Mouse (Mus musculus) spleen, postnatal 0 days (tissue): ENCODE data around the gene Kat2a. TPM values are rescaled to one million over a fixed set of nuclear protein-coding genes. Genes with fewer than 3 reads are reported as not detected.

Experiments
- polyA plus RNA-seq: library from polyadenylated mRNA; unstranded; fragments of >200 nt; fragmentation: Nextera tagmentation; extraction: Ambion mirVana; gene quantifications from 2 replicates; pipeline ENCODE4 v1.2.1, GENCODE M21; 2015

Gene Kat2a
- polyA plus RNA-seq: 18.7 and 20.4 TPM in 2 replicates

DNA sequence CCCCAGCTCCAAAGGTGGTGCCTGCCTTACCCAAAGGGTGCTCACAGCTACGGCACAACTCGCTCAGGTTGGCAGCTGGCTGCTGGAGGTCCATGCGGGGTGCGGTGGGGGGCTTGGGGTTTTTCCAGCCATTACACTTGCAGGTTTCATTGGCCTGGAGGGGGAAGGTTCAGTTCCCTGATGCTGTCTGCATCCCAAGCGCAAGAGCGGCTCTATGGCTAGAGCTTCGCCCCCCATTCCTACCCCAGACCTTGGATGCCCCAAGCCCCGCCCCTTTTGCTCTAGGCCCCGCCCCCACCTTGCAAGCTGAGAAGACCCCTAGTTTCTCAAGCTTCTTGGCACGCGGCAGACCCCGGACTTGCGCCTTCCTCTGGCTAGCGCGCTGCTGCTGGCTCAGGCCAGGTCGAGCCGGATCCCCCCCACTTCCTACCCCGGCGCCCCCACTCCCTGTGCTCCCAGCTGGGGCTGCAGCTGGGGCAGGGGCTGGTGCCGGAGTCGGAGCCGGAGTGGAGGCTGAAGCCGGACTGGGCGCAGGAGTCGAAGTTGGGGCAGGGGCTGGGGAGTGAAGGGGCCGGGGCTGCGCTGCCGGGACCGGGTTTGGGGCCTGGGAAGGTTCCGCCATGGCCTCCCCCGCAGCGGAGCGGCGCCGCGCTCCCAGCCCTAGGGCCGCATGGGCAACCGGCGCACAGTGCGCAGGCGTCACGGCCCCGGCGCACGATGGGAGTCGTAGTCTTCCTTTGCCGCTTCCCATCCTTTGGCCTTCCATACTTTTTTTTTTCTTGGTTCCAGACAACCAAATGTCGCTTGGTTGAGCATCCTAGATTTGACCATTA is at the start of gene Kat2a:
Gene Kat2a (minus strand): TSS at position 683 of the 833 bp plus-strand sequence.

DNA sequence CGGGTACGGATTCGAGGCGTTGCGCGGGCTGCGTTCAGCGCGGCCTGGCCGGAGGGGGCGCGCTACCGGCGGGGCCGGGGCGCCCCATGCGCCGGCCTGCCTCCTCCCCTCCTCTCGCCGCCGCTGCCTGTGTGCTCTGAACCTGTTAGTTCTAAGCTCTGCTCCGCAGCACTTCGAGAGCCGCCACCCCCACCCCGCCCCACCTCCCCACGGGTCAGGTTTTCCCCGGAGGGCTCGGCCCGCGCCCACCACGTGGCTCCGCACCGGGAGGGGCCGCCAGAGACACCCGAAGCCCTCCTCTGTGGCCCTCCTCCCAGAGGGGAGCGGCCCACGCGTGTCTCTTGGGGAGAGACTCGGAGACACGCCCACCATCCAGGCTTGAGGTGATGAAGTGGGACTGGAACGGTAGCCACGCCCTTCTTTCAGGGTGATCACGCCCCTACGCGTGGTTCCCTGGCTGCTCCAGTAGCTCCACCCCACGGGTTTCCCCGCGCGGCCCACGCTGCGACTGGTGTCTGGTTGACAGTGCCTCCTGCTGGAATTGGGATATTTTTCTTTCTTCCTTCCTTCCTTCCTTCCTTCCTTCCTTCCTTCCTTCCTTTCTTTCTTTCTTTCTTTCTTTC is 47.5 kb upstream of the Kat2a start, which contains the start of gene Kcnh4:
Gene Kcnh4 (minus strand): TSS at position 332 of the 623 bp plus-strand sequence.

DNA sequence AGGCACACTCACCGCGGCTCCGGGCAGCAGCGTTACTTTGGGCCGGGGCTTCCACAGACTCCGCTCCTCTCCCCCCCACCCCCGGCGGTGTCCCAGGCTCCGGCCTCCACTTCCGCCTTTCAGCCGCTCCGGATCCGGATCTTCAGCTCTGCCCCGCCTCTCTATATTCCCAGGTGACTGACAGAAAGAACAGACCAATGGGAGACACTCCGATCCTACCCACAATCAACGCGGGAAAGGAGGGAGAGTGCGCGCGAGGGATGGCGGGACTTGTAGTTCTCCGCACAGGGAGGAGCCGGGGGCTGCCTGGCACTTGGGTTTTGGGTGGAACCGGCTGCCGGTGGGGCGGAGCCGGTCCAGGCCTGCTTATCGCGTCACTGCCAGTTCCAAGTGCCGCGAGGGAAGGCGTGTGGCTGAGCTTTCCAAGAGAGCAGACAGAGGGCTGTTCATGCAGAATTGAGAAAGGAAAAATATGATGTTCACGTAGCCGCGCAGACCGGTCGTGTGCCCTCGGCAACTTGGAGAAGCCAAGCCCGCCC is 25.9 kb upstream of the Kat2a start, which contains the start of gene Rab5c:
Gene Rab5c (minus strand): TSS at position 150 of the 539 bp plus-strand sequence.

DNA sequence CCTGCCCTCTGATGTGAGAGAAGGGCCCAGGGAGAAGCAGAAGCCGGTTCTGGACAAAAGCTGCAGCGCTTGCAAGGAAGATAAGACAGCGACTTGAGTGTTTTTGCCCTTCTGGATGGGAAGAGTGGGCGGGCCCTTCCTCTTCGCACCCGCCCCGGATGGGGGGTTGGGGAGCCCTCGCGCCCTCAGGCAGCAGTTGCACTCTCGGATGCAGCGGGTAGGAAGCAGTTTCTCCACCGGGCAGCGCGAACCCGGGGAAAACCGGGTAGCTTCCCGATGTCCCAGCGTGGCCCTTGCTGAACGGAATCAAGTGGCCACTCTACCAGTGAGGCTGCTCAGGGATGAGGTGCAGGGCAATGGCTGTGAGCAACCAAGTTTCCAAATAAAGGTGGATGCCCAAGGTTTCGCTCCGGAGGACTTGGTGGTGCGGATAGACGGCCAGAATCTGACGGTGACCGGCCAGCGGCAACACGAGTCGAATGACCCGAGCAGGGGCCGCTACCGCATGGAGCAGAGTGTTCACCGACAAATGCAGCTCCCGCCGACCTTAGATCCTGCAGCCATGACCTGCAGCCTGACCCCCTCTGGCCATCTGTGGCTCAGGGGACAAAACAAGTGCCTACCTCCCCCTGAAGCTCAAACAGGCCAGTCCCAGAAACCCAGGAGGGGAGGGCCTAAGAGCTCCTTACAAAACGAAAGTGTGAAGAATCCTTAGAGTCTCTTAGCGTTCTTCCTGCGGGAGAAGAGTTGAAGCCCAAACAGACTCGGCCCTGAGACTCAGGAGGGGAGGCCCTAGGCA is 1.7 kb upstream of the Kat2a start, which contains the start of gene Hspb9:
Gene Hspb9 (plus strand): TSS at position 116 of the 799 bp plus-strand sequence.

DNA sequence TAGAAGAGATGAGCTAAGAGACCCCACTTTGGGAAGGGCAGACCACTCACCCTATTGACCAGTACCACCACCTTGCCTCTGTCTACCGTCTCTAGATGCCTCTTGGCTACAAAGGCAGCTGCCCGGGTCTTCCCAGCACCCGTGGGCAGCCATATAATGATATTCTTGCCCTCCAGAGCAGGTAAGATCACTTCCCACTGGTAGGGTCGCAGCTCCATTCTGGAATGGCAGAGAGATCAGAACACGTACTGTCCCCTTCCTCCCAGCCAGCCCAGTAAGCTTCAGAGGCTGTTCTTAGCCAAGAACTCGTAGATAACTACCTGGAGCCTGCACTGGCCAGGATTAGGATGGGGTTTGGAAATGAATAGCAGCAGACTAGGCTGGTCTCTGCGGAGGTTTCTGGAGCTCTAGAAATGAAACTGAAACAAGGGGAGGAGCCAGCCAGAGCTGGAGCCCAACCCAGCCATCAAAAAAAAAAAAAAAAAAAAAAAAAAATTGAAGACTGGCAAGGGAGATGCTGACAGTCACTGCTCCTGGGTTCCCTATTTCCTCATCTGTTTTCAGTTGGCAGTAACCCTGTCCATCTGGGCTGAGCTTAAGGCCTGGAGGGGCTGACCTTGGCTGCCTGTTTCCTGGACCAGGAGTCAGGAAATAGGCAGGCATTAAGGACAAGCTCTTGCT is 8.3 kb downstream of the Kat2a start, which contains the start of gene Dhx58:
Gene Dhx58 (minus strand): TSS at position 421 of the 681 bp plus-strand sequence.

DNA sequence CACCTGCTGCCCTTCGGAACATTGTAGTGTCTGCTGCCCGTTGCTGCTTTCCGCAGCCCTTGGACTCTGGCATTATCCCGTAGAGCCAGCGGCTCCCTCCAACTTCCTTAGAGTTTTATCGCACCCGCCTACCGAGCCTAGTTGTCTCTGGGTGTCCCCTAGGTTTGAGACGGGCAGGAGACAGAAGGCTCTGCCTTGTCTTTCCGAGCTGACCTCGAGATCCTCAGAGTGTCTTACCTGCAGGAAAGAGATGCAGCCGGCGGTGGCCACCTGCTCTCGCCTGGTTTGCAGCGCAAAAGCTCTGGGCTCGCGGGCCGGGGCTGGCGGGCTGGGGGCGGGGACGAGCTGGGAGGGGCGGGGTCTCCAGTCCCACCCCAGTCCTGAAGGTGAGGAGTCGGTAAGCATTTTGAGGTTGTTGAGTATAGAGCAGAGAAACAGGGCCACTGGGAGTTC is 20.1 kb downstream of the Kat2a start, which contains the start of gene Zfp385c:
Gene Zfp385c (minus strand): TSS at position 292 of the 453 bp plus-strand sequence.

Other genes starting within 250 kb of the Kat2a start
- 1.9 and 2.7 TPM in 2 replicates for gene Klhl11, start 239.7 kb downstream of the Kat2a start, polyA plus RNA-seq
- gene Acly, start 184.5 kb downstream of the Kat2a start, polyA plus RNA-seq: 36.3 and 40.0 TPM in 2 replicates
- 0.22 TPM in 2 replicates for gene Ttc25, start 166.9 kb downstream of the Kat2a start, polyA plus RNA-seq
- 33.2 and 40.8 TPM in 2 replicates for gene Cnp, start 137.6 kb downstream of the Kat2a start, polyA plus RNA-seq
- 22.4 and 25.7 TPM in 2 replicates for gene Nkiras2, start 93.2 kb downstream of the Kat2a start, polyA plus RNA-seq
- 88.8 and 94.0 TPM in 2 replicates for gene Dnajc7, start 92.3 kb downstream of the Kat2a start, polyA plus RNA-seq
- gene Zfp385c, start 20.0 kb downstream of the Kat2a start, polyA plus RNA-seq: 0.15 and 0.22 TPM in 2 replicates
- gene Dhx58, start 8.2 kb downstream of the Kat2a start, polyA plus RNA-seq: 6.6 and 10.1 TPM in 2 replicates
- 0.35 and 0.42 TPM in 2 replicates for gene Hspb9, start 1.4 kb upstream of the Kat2a start, polyA plus RNA-seq
- 22.0 and 24.2 TPM in 2 replicates for gene Rab5c, start 25.8 kb upstream of the Kat2a start, polyA plus RNA-seq
- 0.05 TPM in 2 replicates for gene Kcnh4, start 47.5 kb upstream of the Kat2a start, polyA plus RNA-seq
- gene Hcrt, start 50.5 kb upstream of the Kat2a start, polyA plus RNA-seq: not detected in 2 replicates
- gene Ghdc, start 58.5 kb upstream of the Kat2a start, polyA plus RNA-seq: 2.0 and 3.3 TPM in 2 replicates
- 24.3 and 28.0 TPM in 2 replicates for gene Stat5b, start 138.3 kb upstream of the Kat2a start, polyA plus RNA-seq
- gene Stat5a, start 146.9 kb upstream of the Kat2a start, polyA plus RNA-seq: 17.4 and 18.3 TPM in 2 replicates
- 34.4 and 39.7 TPM in 2 replicates for gene Stat3, start 227.1 kb upstream of the Kat2a start, polyA plus RNA-seq